Comparison of ENCODE assay signal across 28 mouse cellular contexts in genomic region chr13:98361161-98361560, GRCm38 (mm10). TPM values are rescaled to one million over a fixed set of nuclear protein-coding genes. Genes with fewer than 3 reads are reported as not detected.
"Had no signal": no experiment of that assay in that cellular context is flagged by ENCODE, and none has a peak within 500 bp of the region (broad histone marks: within the 10 kb centered on the region; RNA-seq: fewer than 3 reads in every experiment).

No protein-coding gene starts in this region.

- H3K9me3 ChIP-seq: heart, embryonic 10.5 days; heart, embryonic 13.5 days; heart, embryonic 15.5 days; hindbrain, embryonic 12.5 days; limb, embryonic 10.5 days; limb, embryonic 12.5 days; liver, embryonic 13.5 days; liver, embryonic 15.5 days had no signal

- H3K4me1 ChIP-seq: liver, embryonic 15.5 days had no signal

- H3K9ac ChIP-seq: heart, embryonic 13.5 days; heart, embryonic 15.5 days; hindbrain, embryonic 12.5 days; hindbrain, embryonic 15.5 days; limb, embryonic 12.5 days; liver, embryonic 13.5 days; liver, embryonic 15.5 days had no signal

- DNase-seq: gastrocnemius, postnatal 14 days; gastrocnemius, postnatal 36 days; heart, adult 18-20 months; heart, postnatal 14 days; heart, postnatal 36 days; kidney, adult 11 months; kidney, adult 8-10 months; kidney, postnatal 10 days; kidney, postnatal 25 days; kidney, postnatal 4 days; liver; liver, embryonic 13.5 days had no signal

- H3K4me3 ChIP-seq: heart, embryonic 10.5 days; heart, embryonic 13.5 days; heart, embryonic 15.5 days; hindbrain, embryonic 12.5 days; hindbrain, embryonic 15.5 days; layer of hippocampus, adult 2 months; left cerebral cortex, adult 2 months; limb, embryonic 10.5 days; limb, embryonic 12.5 days; liver, embryonic 13.5 days; liver, embryonic 15.5 days had no signal

- H3K4me2 ChIP-seq: heart, embryonic 13.5 days; heart, embryonic 15.5 days; hindbrain, embryonic 12.5 days; hindbrain, embryonic 15.5 days; limb, embryonic 12.5 days; liver, embryonic 11.5 days; liver, embryonic 13.5 days; liver, embryonic 15.5 days had no signal

- H3K36me3 ChIP-seq: heart, embryonic 10.5 days; heart, embryonic 13.5 days; heart, embryonic 15.5 days; hindbrain, embryonic 12.5 days; hindbrain, embryonic 15.5 days; limb, embryonic 10.5 days; limb, embryonic 12.5 days; liver, embryonic 13.5 days; liver, embryonic 15.5 days had no signal

- H3K27ac ChIP-seq: heart, embryonic 10.5 days; heart, embryonic 13.5 days; heart, embryonic 15.5 days; hindbrain, embryonic 12.5 days; hindbrain, embryonic 15.5 days; hindbrain, postnatal 0 days; layer of hippocampus, adult 2 months; left cerebral cortex, adult 2 months; limb, embryonic 10.5 days; limb, embryonic 12.5 days; liver, embryonic 13.5 days; liver, embryonic 15.5 days had no signal

- ATAC-seq: hindbrain, postnatal 0 days; intestine, embryonic 16.5 days had no signal

RNA-seq across cellular contexts. Expression of gene Foxd1, which starts 7.1 kb away (rescaled TPM):
- total RNA-seq: hematopoietic stem cell, adult 5-6 weeks had no signal
- polyA plus RNA-seq: heart, embryonic 15.5 days; heart, postnatal 0 days; intestine, embryonic 14.5 days; intestine, embryonic 16.5 days; liver, embryonic 11.5 days; liver, embryonic 13.5 days; liver, embryonic 15.5 days had no signal
